Mouse (Mus musculus): Measurements from ENCODE around the gene Limk2. TPM values are rescaled to one million over a fixed set of nuclear protein-coding genes. Genes with fewer than 3 reads are reported as not detected.

Limk2 gene
- polyA plus RNA-seq, 1 experiment = 37.8 TPM

DNA sequence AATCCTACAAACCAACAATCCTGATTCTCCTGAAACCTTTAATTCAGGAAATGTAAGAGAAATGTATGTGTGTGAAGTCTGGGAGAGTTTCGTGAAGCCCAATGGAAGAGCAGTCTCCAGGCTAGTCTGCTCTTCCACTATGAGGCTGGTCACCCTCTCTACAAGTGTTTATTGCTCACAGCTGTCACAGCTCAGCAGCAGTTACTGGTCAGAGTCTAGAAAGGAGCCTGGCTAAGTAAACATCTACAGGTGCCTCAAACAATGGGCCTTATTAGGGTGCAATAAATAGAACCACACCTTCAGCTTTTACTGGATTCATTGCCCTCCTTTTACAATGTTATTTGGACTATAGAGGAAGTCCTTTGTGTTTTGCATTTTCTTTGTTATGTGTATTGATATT is 10.7 kb downstream of the Limk2 start:
- no peak overlapping the region for H3ac ChIP-seq (ENCODE audit: control insufficient read depth, insufficient read length)
- no peak overlapping the region for H3K4me3 ChIP-seq
- TF ChIP-seq TCF3 (IDR thresholded peaks at IDR 0.05; ENCODE audit: insufficient read length, low read depth) (no peak), USF1 (IDR thresholded peaks at IDR 0.05; ENCODE audit: low read depth) (no peak), TCF12 (IDR thresholded peaks at IDR 0.05; ENCODE audit: insufficient read depth, poor library complexity, severe bottlenecking) (no peak), MAX (IDR thresholded peaks at IDR 0.05; ENCODE audit: low read depth) (no peak), E2F4 (IDR thresholded peaks at IDR 0.05; ENCODE audit: insufficient read depth) (no peak), MYOG (IDR thresholded peaks at IDR 0.05; ENCODE audit: control insufficient read depth in 1 of 3, insufficient read depth in 1 of 3, insufficient read length in 2 of 3, low read depth in 2 of 3) (peak in 2 of 3 experiments; percentile 47 to 71), MYOD1 (IDR thresholded peaks at IDR 0.05; ENCODE audit: control insufficient read depth in 1 of 3, insufficient read length in 2 of 3, low read depth in 2 of 3) (peak in 2 of 3 experiments; percentile 37 to 75), SRF (IDR thresholded peaks at IDR 0.05; ENCODE audit: control insufficient read depth, insufficient read length, low read depth) (no peak), POLR2A (IDR thresholded peaks at IDR 0.05; ENCODE audit: insufficient read length, low read depth) (no peak), CEBPB (IDR thresholded peaks at IDR 0.05; ENCODE audit: insufficient read depth, poor library complexity, severe bottlenecking) (no peak), REST (IDR thresholded peaks at IDR 0.05; ENCODE audit: insufficient read depth, insufficient read length) (no peak), POLR2AphosphoS2 (IDR thresholded peaks at IDR 0.05; ENCODE audit: insufficient read length, low read depth) (no peak)
- peaks cover 5% of the 10 kb centered on the region for H3K36me3 ChIP-seq (ENCODE audit: control insufficient read depth, insufficient read depth)
- H3K27me3 ChIP-seq (ENCODE audit: control insufficient read depth, insufficient read depth, insufficient read length) = no peaks in the 10 kb centered on the region
- peaks cover 5% of the 10 kb centered on the region for H3K79me2 ChIP-seq (ENCODE audit: control insufficient read depth, insufficient read depth)
- H3K4me2 ChIP-seq (ENCODE audit: low read depth) = no peak overlapping the region

DNA sequence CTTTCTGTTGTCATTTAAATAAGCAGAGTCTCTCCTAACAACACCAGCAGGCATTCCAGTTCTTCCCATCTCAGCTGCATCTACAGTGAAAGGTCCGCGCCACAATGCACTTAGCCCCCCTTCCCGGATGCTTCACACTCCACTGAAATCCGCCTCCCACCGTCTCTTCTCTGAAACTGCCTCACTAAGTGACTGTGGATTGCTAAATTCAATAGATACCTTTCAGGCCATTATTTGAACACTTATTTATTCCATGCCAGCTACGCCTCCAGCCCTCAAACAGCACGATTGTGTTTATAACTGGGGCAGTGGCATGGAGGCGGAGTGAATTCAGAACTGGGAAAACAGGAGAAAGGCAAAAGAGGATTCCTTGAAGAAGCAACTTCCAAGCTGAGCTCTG is 12.4 kb downstream of the Limk2 start:
- Histone ChIP-seq H3K36me3 (ENCODE audit: control insufficient read depth, insufficient read depth) (peaks cover 5% of the 10 kb centered on the region), H3ac (ENCODE audit: control insufficient read depth, insufficient read length) (no peak overlapping the region), H3K4me2 (ENCODE audit: low read depth) (no peak overlapping the region), H3K79me2 (ENCODE audit: control insufficient read depth, insufficient read depth) (peaks cover 5% of the 10 kb centered on the region), H3K4me3 (no peak overlapping the region), H3K27me3 (ENCODE audit: control insufficient read depth, insufficient read depth, insufficient read length) (no peaks in the 10 kb centered on the region)
- TF ChIP-seq TCF12 (IDR thresholded peaks at IDR 0.05; ENCODE audit: insufficient read depth, poor library complexity, severe bottlenecking) = no peak
- no peak for TF ChIP-seq REST (IDR thresholded peaks at IDR 0.05; ENCODE audit: insufficient read depth, insufficient read length)

DNA sequence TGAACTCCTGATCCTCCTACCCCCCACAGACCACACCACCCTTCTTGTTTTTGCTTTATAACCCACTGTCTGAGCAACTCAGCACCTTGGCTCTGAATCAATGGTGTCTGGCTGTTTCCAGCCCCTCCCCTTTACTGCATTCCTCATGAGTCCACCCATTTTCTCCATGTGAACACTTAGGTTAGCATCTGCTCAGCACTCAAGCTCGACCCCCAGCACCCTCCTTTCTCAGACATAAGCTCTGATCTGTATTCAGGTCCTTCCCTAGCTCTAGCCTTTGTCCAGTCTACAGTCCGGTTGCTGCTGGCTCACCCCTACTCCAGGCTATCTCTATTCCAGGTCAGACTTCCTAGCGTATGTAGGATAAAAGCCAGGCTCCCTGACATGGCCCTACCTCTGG is 12.9 kb downstream of the Limk2 start:
- TF ChIP-seq TCF3 (IDR thresholded peaks at IDR 0.05; ENCODE audit: insufficient read length, low read depth) (no peak), E2F4 (IDR thresholded peaks at IDR 0.05; ENCODE audit: insufficient read depth) (no peak), POLR2AphosphoS2 (IDR thresholded peaks at IDR 0.05; ENCODE audit: insufficient read length, low read depth) (no peak), POLR2A (IDR thresholded peaks at IDR 0.05; ENCODE audit: insufficient read length, low read depth) (no peak), MAX (IDR thresholded peaks at IDR 0.05; ENCODE audit: low read depth) (no peak), CEBPB (IDR thresholded peaks at IDR 0.05; ENCODE audit: insufficient read depth, poor library complexity, severe bottlenecking) (no peak), SRF (IDR thresholded peaks at IDR 0.05; ENCODE audit: control insufficient read depth, insufficient read length, low read depth) (no peak), USF1 (IDR thresholded peaks at IDR 0.05; ENCODE audit: low read depth) (no peak), REST (IDR thresholded peaks at IDR 0.05; ENCODE audit: insufficient read depth, insufficient read length) (no peak), TCF12 (IDR thresholded peaks at IDR 0.05; ENCODE audit: insufficient read depth, poor library complexity, severe bottlenecking) (no peak), MYOD1 (IDR thresholded peaks at IDR 0.05; ENCODE audit: control insufficient read depth in 1 of 3, insufficient read length in 2 of 3, low read depth in 2 of 3) (no peak)
- Histone ChIP-seq H3K27me3 (ENCODE audit: control insufficient read depth, insufficient read depth, insufficient read length) (no peaks in the 10 kb centered on the region), H3ac (ENCODE audit: control insufficient read depth, insufficient read length) (no peak overlapping the region)

DNA sequence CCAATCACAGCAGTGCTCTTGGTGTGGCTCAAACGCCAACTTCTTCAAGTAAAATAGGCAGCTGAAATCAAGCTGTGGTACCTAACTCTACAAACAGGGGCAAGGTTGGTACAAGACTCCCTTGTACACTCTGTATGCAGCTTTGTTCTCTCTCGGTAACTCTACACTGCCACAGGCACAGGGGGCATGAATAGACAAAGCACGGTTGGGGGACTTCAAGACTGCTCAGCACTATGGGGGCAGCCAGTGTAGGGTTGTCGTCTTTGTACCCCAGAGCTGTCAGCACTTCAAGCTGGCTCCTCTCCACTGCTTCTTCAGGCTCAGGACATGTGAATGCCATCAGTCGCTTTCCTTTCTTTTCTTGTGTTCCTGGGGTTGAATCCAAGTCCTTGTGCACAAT is 14.5 kb downstream of the Limk2 start:
- H3K36me3 ChIP-seq (ENCODE audit: control insufficient read depth, insufficient read depth) = peaks cover 5% of the 10 kb centered on the region
- H3K4me2 ChIP-seq (ENCODE audit: low read depth) = peak overlapping the region; percentile 48
- no peaks in the 10 kb centered on the region for H3K27me3 ChIP-seq (ENCODE audit: control insufficient read depth, insufficient read depth, insufficient read length)
- TF ChIP-seq REST (IDR thresholded peaks at IDR 0.05; ENCODE audit: insufficient read depth, insufficient read length) (no peak), MYOD1 (IDR thresholded peaks at IDR 0.05; ENCODE audit: control insufficient read depth in 1 of 3, insufficient read length in 2 of 3, low read depth in 2 of 3) (no peak), POLR2AphosphoS2 (IDR thresholded peaks at IDR 0.05; ENCODE audit: insufficient read length, low read depth) (no peak), MYOG (IDR thresholded peaks at IDR 0.05; ENCODE audit: control insufficient read depth in 1 of 3, insufficient read depth in 1 of 3, insufficient read length in 2 of 3, low read depth in 2 of 3) (no peak), TCF3 (IDR thresholded peaks at IDR 0.05; ENCODE audit: insufficient read length, low read depth) (no peak), SRF (IDR thresholded peaks at IDR 0.05; ENCODE audit: control insufficient read depth, insufficient read length, low read depth) (no peak), POLR2A (IDR thresholded peaks at IDR 0.05; ENCODE audit: insufficient read length, low read depth) (no peak), TCF12 (IDR thresholded peaks at IDR 0.05; ENCODE audit: insufficient read depth, poor library complexity, severe bottlenecking) (no peak), E2F4 (IDR thresholded peaks at IDR 0.05; ENCODE audit: insufficient read depth) (no peak), CEBPB (IDR thresholded peaks at IDR 0.05; ENCODE audit: insufficient read depth, poor library complexity, severe bottlenecking) (no peak), USF1 (IDR thresholded peaks at IDR 0.05; ENCODE audit: low read depth) (no peak), MAX (IDR thresholded peaks at IDR 0.05; ENCODE audit: low read depth) (no peak)
- H3K79me2 ChIP-seq (ENCODE audit: control insufficient read depth, insufficient read depth) = peaks cover 5% of the 10 kb centered on the region
- no peak overlapping the region for H3K4me3 ChIP-seq
- H3ac ChIP-seq (ENCODE audit: control insufficient read depth, insufficient read length) = no peak overlapping the region

More for the DNA sequence above, 12.9 kb downstream of the Limk2 start:
- H3K36me3 ChIP-seq (ENCODE audit: control insufficient read depth, insufficient read depth) = peaks cover 5% of the 10 kb centered on the region
- H3K79me2 ChIP-seq (ENCODE audit: control insufficient read depth, insufficient read depth) = peaks cover 5% of the 10 kb centered on the region
- no peak overlapping the region for H3K4me2 ChIP-seq (ENCODE audit: low read depth)
- no peak overlapping the region for H3K4me3 ChIP-seq

- H3ac ChIP-seq (ENCODE audit: control insufficient read depth, insufficient read length) = no peak overlapping the region
- H3K27me3 ChIP-seq (ENCODE audit: control insufficient read depth, insufficient read depth, insufficient read length) = no peaks in the 10 kb centered on the region
Measured at GRCm38 (mm10) chr11:3392526-3392925, 16.5 kb downstream of the Limk2 start.

More at GRCm38 (mm10) chr11:3392526-3392925, 16.5 kb downstream of the Limk2 start:
- H3K36me3 ChIP-seq (ENCODE audit: control insufficient read depth, insufficient read depth) = peaks cover 5% of the 10 kb centered on the region
- H3K4me3 ChIP-seq = no peak overlapping the region
- TF ChIP-seq REST (IDR thresholded peaks at IDR 0.05; ENCODE audit: insufficient read depth, insufficient read length) (no peak), TCF12 (IDR thresholded peaks at IDR 0.05; ENCODE audit: insufficient read depth, poor library complexity, severe bottlenecking) (no peak), MAX (IDR thresholded peaks at IDR 0.05; ENCODE audit: low read depth) (no peak), POLR2A (IDR thresholded peaks at IDR 0.05; ENCODE audit: insufficient read length, low read depth) (no peak), E2F4 (IDR thresholded peaks at IDR 0.05; ENCODE audit: insufficient read depth) (no peak), MYOD1 (IDR thresholded peaks at IDR 0.05; ENCODE audit: control insufficient read depth in 1 of 3, insufficient read length in 2 of 3, low read depth in 2 of 3) (no peak), MYOG (IDR thresholded peaks at IDR 0.05; ENCODE audit: control insufficient read depth in 1 of 3, insufficient read depth in 1 of 3, insufficient read length in 2 of 3, low read depth in 2 of 3) (no peak), POLR2AphosphoS2 (IDR thresholded peaks at IDR 0.05; ENCODE audit: insufficient read length, low read depth) (no peak), TCF3 (IDR thresholded peaks at IDR 0.05; ENCODE audit: insufficient read length, low read depth) (no peak), USF1 (IDR thresholded peaks at IDR 0.05; ENCODE audit: low read depth) (no peak), SRF (IDR thresholded peaks at IDR 0.05; ENCODE audit: control insufficient read depth, insufficient read length, low read depth) (no peak), CEBPB (IDR thresholded peaks at IDR 0.05; ENCODE audit: insufficient read depth, poor library complexity, severe bottlenecking) (no peak)
- H3K4me2 ChIP-seq (ENCODE audit: low read depth) = no peak overlapping the region
- no peaks in the 10 kb centered on the region for H3K79me2 ChIP-seq (ENCODE audit: control insufficient read depth, insufficient read depth)

Measured in myocyte (in vitro differentiated cells).